Mouse (Mus musculus) urinary bladder, adult 2 months (tissue): Measurements from ENCODE around the gene Sec24c. TPM values are rescaled to one million over a fixed set of nuclear protein-coding genes. Genes with fewer than 3 reads are reported as not detected.

Experiments used
- DNase-seq: peaks from one replicate; pipeline ENCODE4 v3.0.0; 2022; ENCODE audit warnings: low spot score
- polyA plus RNA-seq: library from polyadenylated mRNA; depleted of rRNA; stranded (reverse); fragments of >200 nt; gene quantifications from 2 replicates; pipeline ENCODE4 v1.2.3, GENCODE M21; 2012

The Sec24c gene
- polyA plus RNA-seq, 1 experiment, result 90.1 TPM

DNA sequence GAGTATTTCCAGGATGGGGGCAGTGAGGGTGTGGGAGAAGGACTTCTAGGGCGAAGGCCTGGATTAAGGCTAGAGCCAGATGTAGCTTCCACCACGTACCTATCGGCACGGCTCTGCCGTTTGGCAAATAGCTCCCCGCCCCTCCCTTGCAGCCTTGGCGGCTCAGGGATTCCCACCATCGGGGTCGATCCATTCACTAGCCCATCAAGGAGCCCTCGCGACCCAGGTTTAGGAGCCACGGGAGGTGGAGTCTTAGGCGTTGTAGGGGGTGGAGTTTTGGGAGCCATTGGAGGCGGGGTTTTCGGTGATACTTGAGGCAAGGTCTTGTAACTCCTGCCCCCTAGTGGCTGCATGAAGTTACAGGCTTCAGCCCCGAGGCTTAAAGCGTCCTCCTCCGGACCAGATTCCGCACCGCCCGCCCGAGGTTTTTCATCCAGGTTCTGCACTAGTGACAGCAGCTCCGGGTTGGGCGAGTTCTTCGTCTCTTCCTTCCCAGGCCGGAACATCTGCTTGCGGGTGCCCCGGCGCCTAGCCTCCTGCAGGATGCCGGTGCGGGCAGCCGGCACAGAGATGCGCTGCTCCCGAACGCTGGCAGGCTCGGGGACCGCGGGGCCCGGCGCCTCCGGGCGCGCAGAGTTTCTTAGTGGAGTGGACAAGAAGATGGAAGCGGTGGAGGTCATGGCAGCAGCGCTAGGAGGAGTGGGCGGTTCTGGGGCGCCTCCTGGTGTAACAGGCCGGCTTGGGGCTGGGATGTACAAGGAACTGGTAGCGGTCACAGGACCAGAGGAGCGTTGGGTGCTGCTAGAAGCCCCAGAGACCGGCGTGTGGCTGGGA lies 13.1 kb upstream of the Sec24c start:
- DNase-seq, result peak; percentile 68

DNA sequence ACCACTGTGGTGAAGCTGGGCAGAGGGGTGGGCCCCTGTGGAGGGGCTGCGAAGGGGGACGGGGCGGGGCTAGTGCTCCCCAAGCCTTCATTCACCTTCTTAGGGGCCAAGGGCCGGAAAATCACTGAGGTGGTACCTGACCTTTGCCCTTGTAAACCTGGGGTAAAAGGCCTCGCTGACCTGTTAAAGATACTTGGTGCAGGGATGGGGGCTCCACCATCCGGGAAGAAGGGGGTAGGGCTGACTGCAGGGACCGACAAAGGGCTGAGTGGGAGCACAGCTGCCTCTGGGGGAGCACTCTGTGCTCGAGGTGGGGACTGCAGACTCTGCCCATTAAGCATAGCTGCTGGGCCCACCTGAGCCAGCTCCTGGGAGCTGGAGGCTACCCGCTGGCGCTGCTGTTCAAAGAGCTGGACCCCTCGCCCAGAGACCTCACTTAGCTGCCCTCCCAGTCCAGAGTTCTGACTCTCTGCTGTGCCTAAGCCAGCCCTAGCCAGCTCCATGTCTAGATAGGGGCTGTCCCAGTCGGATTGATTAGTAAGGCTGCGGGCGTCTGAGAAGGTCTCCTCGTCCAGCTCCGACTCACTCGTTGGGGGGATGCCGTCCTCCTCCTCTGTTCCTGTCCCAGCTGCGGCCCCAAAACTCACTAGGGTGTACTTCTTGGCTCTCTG lies 12.3 kb upstream of the Sec24c start:
- no peak for DNase-seq

DNA sequence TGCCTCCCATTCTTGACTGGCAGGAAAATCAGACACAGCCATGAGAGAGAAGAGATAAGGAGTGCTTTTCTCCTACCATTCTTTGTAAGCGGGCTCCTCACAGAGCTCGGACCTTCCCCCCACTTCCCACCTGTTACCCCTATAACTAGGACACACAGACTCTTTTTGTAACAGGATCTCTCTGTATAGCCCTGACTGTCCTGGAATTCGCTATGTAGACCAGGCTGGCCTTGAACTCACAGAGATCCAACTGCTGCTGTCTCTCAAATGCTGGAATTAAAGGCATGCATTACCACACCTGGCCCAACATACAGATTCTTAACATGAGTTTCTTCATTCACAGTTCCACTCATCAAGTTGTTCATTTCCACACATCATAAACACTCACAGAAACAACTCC lies 11.4 kb upstream of the Sec24c start:
- DNase-seq, result no peak

DNA sequence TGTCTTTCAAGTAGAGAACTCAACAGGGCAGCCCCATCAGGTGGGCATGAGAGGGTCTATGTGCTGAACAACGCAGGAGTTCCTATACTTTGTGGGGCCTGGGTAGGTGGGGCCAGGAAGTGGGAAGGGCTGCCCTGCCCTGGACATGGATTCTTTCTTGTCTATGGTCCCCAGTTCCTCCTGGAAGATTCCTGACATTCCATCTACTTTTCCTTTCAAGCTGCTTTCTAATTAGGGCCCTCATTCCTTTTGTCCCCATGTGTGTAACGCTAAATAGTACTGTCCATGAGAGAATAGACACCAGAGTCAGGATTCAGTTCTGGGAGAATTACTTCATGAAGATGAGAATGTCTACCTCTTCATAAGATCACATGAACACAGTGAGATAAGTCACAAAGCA lies 10.5 kb upstream of the Sec24c start:
- DNase-seq, result no peak

DNA sequence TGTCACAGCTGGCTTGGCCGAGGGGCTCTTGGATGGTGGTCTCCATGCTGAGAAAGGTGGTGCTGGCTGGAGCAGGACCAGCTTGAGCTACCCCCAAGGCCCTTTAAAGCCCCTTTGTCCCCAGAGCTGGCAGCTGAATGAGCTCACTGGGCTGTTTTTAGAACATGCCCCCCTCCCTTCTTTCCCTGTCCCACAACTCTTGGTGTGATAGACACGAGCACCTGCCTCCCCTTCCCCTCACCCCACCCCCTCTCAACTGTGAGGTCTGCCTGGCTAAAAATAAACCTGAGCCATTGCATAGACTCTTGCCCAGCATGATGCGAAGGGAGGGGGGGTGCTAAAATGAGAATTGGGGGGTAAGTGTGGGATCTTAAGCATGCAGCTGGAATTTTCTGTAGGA lies 9.7 kb upstream of the Sec24c start:
- DNase-seq, result no peak

DNA sequence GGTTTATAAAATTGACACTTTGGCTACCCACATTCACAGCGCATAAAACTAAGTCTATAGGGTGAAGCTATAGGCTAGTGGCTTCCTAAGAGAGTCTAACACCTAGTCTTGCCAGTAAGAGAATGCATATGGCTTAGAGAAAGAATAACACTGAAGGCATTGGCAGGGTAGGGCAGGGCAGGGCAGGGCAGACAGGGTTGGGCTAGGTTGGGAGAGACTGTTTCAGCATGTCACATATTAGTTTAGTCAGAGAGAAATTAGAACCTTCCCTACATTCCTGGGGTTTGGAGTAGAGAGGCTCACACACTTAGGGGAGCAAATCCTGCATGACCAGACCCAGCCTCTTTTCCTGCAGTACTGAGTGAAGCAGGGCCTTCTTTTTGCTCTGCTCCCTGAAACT lies 6.6 kb upstream of the Sec24c start:
- DNase-seq, result no peak

DNA sequence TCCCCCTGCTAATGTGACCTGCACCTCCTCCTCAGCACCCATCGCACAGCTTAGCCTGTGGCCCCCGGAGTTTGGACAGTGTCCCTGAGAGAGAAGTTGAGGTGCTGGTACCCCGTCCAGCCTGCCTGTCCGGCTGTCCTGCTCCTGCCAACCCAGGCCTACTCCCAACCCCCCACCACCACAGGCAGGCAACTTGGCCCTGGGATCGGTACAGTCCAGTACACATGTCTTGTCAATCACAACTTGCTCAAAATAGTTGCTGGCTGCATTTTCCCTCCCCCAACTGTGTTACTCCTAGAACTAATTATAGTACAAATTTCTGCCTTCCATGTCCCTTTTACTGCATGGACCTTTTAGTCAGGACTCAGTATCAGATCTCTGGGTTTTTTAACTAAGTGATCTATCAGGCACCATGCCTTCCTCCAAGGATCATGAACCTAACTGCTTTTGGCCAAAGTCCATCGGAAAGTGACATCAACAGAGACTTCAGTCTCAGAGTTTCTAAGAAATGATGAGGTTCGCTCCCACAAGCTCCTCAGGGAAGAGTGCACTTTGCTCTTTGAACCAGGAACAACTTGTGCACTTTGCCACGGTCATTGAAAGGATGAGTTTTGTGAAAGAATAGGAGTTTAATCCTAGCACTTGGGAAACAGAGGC lies 5.8 kb upstream of the Sec24c start, which contains the start of gene Synpo2l:
Synpo2l (minus strand) TSS at position 201 of the 657 bp plus-strand sequence.
- DNase-seq, result no peak

DNA sequence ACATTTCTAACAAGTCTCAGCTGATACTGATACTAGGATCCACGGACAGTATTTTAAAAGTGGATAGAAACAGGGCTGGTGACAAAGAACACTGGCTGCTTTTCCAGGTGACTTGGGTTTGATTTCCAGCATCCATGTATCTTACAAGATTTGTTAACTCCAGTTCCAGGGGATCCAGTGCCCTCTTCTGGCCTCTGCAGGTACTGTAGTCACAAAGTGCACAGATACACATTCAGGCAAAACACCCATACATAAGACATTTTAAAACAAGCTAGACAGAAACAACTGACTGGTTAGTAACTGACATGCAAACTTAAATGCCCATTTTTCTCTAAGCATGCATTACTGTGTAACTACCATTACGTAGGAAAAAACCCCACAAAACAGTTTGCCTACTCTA lies 1.1 kb upstream of the Sec24c start:
- no peak for DNase-seq

DNA sequence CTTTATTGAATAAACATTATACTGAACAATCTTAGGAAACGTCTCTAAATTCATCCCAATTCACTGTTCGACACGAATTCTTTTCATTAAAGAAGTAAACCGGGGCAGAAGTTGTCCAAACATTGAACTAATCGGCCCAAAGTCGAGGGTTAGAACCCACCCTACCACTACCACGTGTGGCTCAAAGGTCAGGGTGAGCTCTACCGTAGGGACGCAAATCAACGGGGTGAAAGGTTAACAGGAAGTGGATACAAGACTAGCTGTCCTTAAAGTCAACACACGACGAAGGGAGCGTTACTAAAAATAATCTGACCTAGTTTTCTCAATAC lies 409 bp upstream of the Sec24c start:
- no peak for DNase-seq

DNA sequence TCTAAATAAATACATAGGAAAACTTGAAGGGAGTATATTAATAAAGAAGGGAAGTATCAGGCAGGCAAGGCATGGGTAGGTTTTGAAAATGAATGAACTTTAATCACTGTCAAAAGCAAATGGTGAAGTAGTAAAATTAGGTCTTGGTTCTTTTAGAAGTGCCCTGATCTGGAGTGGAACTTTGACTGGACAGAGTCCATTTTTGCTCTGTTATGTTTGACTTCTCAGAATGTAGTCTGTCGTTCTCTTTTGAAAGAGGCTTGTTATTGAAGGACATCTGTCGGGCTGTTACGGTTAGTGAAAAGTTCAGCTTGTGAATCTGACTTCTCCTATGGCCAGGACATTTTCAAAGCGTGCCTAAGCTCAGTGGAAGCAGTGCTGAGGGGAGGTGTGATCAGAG lies 3.8 kb downstream of the Sec24c start:
- no peak for DNase-seq

DNA sequence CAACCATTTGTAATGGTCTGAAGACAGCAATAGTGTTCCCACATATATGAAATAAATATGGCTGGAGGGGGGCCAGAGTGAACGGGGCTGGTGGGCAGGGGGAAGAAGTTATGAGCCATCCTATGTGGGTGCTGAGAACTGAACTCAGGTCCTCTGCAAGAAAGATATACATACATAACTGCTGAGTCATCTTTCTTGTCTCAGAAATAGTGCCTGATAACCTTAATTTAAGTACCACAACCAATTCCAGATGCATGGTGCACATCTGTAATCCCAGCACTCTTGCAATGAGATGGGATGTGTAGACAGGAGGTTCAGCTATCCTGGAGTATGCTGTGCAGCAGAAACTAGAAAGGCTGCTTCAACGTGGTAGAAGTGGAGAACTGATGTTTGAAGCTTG lies 7.6 kb downstream of the Sec24c start:
- no peak for DNase-seq

DNA sequence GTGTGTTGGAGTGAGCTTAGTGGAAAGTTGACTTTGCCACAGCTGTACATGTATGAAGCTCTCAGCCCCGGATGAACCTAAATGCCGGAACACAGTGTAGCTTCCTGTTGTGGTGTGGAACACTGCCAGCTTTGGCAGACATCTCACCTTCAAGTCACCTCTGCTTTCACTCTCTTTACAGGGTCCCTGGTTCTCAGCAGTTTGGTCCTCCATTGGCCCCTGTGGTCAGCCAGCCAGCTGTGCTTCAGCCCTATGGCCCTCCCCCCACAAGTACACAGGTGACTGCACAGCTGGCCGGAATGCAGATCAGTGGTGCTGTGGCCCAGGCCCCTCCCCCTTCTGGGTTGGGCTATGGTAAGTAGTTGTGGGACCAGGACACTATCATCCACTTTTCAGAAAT lies 8.4 kb downstream of the Sec24c start:
- no peak for DNase-seq

DNA sequence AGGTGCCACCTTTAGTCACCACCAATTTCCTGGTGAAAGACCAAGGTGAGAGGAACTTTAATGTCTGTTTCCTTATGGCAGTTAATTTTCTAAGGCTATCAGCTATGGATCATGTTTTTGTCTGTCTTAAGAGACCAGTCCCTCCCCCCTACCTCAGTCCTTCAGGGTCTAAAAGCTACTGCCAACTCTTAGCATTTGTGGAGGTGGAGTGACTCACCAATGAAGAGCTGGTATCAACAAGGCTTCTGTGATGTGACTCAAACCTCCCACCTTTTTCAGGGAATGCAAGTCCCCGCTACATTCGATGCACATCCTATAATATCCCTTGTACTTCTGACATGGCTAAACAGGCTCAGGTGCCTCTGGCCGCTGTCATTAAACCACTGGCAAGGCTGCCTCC lies 12.5 kb downstream of the Sec24c start:
- no peak for DNase-seq

DNA sequence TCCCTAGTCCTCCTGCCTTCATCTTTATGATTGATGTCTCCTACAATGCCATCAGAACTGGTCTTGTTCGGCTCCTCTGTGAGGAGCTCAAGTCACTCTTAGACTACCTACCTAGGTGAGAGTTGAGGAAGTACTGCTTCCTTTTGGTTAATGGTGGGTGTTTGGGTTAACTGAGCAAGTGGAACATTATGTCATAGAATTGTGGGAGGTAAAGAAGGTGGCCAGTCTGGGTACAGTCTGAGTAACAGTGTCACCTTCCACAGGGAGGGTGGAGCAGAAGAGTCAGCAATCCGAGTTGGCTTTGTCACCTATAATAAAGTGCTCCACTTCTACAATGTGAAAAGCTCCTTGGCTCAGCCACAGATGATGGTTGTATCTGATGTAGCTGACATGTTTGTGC lies 14.9 kb downstream of the Sec24c start:
- no peak for DNase-seq

DNA sequence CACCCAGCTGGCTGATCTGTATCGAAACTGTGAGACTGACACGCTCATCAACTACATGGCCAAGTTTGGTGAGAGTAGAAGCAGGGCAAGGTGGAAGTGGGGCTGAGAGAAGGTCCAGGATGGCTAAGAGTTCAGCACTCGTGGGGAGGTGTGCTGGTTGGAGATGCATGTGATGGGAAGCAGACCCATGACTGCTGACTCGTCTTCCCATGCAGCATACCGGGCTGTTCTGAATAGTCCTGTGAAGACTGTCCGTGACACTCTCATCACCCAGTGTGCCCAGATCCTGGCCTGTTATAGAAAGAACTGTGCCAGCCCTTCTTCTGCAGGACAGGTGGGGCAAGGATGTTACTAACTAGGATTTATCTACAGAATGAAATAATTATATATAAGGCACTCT lies 17.7 kb downstream of the Sec24c start:
- DNase-seq, result no peak

DNA sequence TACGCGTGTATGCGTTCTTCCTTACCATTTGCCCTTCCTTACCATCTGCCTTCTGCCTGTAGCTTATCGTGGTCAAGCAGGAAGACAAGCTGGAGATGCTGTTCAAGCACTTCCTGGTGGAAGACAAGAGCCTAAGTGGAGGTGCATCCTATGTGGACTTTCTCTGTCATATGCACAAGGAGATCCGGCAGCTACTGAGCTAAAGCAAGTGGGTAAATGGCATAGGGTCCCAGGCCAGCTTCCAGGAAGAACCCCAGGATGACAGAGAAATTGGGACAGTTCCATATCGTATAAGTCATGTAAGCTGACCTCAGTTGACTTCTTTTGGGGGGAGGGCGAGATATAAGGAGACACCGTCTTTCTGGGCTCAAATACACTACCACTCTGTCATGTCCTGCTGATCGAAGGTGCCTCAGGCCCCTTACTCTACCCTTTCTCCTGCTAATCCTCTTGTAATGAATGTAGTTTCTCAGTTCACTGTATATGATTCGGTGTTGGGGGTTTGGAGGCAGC lies 19.5 kb downstream of the Sec24c start:
- no peak for DNase-seq

DNA sequence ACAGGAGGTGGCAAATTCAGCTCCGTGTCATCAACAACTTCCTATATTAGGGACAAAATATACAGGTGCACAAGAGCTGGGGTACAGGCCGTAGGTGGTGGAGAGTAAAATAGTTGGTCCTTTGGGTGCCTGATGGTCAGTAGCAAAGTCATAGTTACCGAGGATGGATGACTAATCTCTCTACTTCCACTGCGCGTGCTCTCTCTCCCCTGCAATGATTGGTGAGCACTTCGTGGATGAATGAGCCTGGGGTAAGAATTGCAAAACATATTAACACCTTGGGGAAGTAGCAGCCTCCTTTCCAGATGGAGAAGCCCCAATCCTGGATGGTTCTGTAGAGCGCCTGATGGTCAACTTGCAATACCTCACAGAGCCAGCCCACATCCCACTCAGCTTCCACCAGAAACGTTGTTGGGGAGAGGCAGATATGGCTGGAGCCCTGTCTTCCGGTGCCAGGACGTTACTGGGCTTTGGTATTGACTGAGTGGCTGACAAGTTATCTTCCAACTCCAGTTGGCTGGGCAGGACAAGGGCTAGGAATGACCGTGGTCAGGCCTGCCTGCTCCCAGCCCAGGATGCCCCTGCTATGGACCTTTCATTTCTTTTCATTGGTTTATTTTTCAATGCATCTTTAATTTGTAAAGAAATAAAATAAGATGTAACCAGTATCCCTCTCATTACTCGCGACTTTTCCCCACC lies 20.2 kb downstream of the Sec24c start:
- DNase-seq, result no peak

DNA sequence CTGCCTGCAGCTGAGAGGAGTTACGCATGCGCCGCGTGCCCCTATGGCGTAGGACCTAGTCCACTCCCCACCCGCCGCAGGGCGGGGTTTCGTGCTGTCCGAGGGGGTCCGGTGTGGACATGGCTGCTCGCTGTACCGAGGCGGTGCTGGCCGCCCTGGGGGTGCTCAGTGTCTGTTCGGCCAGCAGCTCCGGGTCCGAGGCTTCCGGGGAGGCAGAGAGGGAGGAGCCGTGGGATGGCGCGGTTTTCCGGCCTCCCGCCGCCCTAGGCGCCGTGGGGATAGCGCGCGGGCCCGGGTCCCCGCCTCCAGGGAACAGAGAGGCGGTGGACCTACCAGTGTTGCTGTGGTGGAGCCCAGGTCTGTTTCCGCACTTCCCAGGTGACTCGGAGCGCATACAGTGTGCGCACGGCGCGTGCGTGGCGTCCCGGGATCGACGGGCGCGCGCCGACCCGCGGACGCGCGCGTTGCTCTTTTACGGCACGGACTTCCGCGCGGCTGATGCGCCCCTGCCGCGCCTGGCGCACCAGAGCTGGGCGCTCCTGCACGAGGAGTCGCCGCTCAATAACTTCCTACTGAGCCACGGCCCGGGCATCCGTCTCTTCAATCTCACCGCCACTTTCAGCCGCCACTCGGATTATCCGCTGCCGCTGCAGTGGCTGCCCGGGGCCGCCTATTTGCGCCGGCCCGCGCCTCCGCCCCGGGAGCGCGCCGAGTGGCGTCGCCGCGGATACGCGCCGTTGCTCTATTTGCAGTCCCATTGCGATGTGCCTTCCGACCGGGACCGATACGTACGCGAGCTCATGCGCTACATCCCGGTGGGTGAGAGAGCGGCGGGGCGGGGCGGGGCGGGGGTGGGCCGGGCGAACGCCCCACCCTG lies 21.0 kb downstream of the Sec24c start, which contains the start of gene Fut11:
Fut11 (plus strand) TSS at position 85 of the 877 bp plus-strand sequence.
- DNase-seq, result peak; percentile 74

DNA sequence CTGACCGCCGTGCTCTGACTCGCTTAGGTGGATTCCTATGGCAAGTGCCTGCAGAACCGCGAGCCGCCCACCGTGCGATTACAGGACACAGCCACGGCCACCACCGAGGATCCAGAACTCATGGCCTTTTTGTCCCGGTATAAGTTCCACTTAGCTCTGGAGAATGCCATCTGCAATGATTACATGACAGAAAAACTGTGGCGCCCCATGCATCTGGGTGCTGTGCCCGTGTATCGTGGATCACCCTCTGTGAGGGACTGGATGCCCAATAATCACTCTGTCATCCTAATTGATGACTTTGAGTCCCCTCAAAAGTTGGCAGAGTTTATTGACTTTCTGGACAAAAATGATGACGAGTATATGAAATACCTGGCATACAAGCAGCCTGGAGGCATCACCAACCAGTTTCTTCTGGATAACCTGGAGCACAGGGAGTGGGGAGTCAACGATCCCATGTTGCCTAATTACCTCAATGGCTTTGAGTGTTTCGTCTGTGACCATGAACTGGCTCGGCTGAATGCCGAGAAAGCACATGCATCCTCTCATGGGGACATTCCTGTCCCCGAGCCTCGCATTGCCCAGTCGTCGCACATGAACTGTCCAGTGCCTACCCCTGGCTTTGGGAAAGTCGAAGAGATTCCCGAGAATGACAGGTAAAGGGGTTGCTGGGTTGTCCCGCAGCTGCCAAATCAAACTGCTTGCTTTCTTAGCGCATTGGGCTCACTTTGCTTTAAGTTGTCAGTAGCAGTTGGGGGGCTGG lies 21.8 kb downstream of the Sec24c start:
- no peak for DNase-seq

DNA sequence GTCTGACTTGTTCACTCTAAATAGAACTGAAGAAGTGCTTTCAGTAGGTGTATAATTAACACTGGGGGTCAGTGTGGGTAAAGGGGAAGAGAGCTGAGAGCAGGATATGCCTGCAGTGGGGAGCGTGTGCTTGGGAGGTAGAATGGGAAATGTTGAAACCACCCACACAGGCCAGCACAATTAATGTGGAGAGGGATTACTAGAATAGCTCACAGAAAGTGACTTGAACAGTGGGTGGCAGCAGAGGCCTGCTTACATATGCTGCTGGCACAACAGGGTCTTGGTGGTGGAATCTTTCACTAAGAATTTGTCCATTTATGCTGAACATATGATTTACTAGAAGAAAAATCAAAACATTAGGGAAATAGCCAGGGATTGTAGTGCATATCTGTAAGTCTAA lies 22.9 kb downstream of the Sec24c start:
- DNase-seq, result no peak
